Mouse (Mus musculus): ENCODE results near the gene Olfr616. TPM values are rescaled to one million over a fixed set of nuclear protein-coding genes. Genes with fewer than 3 reads are reported as not detected.

Gene Olfr616
- polyA plus RNA-seq, 1 experiment from 2014 or later, result not detected

Small RNA genes lying within 50 kb of the gene (microRNA-seq; reads per million reads assigned to microRNA genes)
- gene Gm26506, result not detected

Other genes starting within 250 kb of the Olfr616 start
- not detected in 2 replicates for gene Olfr598, start 245.6 kb downstream of the Olfr616 start, polyA plus RNA-seq (2015; fragmentation: Nextera tagmentation; extraction: Ambion mirVana)
- not detected in 2 replicates for gene Olfr599, start 233.2 kb downstream of the Olfr616 start, polyA plus RNA-seq (2015; fragmentation: Nextera tagmentation; extraction: Ambion mirVana)
- gene Olfr600, start 219.5 kb downstream of the Olfr616 start, polyA plus RNA-seq (2015; fragmentation: Nextera tagmentation; extraction: Ambion mirVana), result not detected in 2 replicates
- gene Olfr601, start 206.5 kb downstream of the Olfr616 start, polyA plus RNA-seq (2015; fragmentation: Nextera tagmentation; extraction: Ambion mirVana), result not detected in 2 replicates
- not detected in 2 replicates for gene Olfr603, start 183.0 kb downstream of the Olfr616 start, polyA plus RNA-seq (2015; fragmentation: Nextera tagmentation; extraction: Ambion mirVana)
- gene Usp17lc, start 154.1 kb downstream of the Olfr616 start, polyA plus RNA-seq (2015; fragmentation: Nextera tagmentation; extraction: Ambion mirVana), result not detected in 2 replicates
- not detected in 2 replicates for gene Olfr605, start 123.7 kb downstream of the Olfr616 start, polyA plus RNA-seq (2015; fragmentation: Nextera tagmentation; extraction: Ambion mirVana)
- gene Olfr606, start 120.1 kb downstream of the Olfr616 start, polyA plus RNA-seq (2015; fragmentation: Nextera tagmentation; extraction: Ambion mirVana), result not detected in 2 replicates
- gene Olfr607, start 105.0 kb downstream of the Olfr616 start, polyA plus RNA-seq (2015; fragmentation: Nextera tagmentation; extraction: Ambion mirVana), result not detected in 2 replicates
- gene Olfr608, start 99.3 kb downstream of the Olfr616 start, polyA plus RNA-seq (2015; fragmentation: Nextera tagmentation; extraction: Ambion mirVana), result not detected in 2 replicates
- not detected in 2 replicates for gene Olfr609, start 71.1 kb downstream of the Olfr616 start, polyA plus RNA-seq (2015; fragmentation: Nextera tagmentation; extraction: Ambion mirVana)
- not detected in 2 replicates for gene Olfr610, start 57.0 kb downstream of the Olfr616 start, polyA plus RNA-seq (2015; fragmentation: Nextera tagmentation; extraction: Ambion mirVana)
- gene Olfr611, start 48.3 kb downstream of the Olfr616 start, polyA plus RNA-seq (2015; fragmentation: Nextera tagmentation; extraction: Ambion mirVana), result not detected in 2 replicates
- gene Olfr612, start 26.4 kb downstream of the Olfr616 start, polyA plus RNA-seq (2015; fragmentation: Nextera tagmentation; extraction: Ambion mirVana), result not detected in 2 replicates
- gene Olfr613, start 21.1 kb downstream of the Olfr616 start, polyA plus RNA-seq (2015; fragmentation: Nextera tagmentation; extraction: Ambion mirVana), result not detected in 2 replicates
- gene Olfr615, start 13.1 kb downstream of the Olfr616 start, polyA plus RNA-seq (2015; fragmentation: Nextera tagmentation; extraction: Ambion mirVana), result not detected in 2 replicates
- gene Olfr617, start 3.9 kb upstream of the Olfr616 start, polyA plus RNA-seq (2015; fragmentation: Nextera tagmentation; extraction: Ambion mirVana), result not detected in 2 replicates
- not detected in 2 replicates for gene Olfr618, start 21.0 kb upstream of the Olfr616 start, polyA plus RNA-seq (2015; fragmentation: Nextera tagmentation; extraction: Ambion mirVana)
- not detected in 2 replicates for gene Olfr619, start 31.4 kb upstream of the Olfr616 start, polyA plus RNA-seq (2015; fragmentation: Nextera tagmentation; extraction: Ambion mirVana)
- not detected in 2 replicates for gene Olfr620, start 43.4 kb upstream of the Olfr616 start, polyA plus RNA-seq (2015; fragmentation: Nextera tagmentation; extraction: Ambion mirVana)
- gene Olfr622, start 73.6 kb upstream of the Olfr616 start, polyA plus RNA-seq (2015; fragmentation: Nextera tagmentation; extraction: Ambion mirVana), result not detected in 2 replicates
- gene Olfr623, start 94.6 kb upstream of the Olfr616 start, polyA plus RNA-seq (2015; fragmentation: Nextera tagmentation; extraction: Ambion mirVana), result not detected in 2 replicates
- gene Olfr624, start 102.0 kb upstream of the Olfr616 start, polyA plus RNA-seq (2015; fragmentation: Nextera tagmentation; extraction: Ambion mirVana), result 0.02 TPM in 2 replicates
- not detected in 2 replicates for gene Olfr625-ps1, start 113.6 kb upstream of the Olfr616 start, polyA plus RNA-seq (2015; fragmentation: Nextera tagmentation; extraction: Ambion mirVana)
- gene Olfr243, start 145.5 kb upstream of the Olfr616 start, polyA plus RNA-seq (2015; fragmentation: Nextera tagmentation; extraction: Ambion mirVana), result not detected in 2 replicates
- gene Olfr628, start 161.2 kb upstream of the Olfr616 start, polyA plus RNA-seq (2015; fragmentation: Nextera tagmentation; extraction: Ambion mirVana), result not detected in 2 replicates
- 0.08 TPM in 1 of 2 replicates, not detected in the other for gene Olfr629, start 175.8 kb upstream of the Olfr616 start, polyA plus RNA-seq (2015; fragmentation: Nextera tagmentation; extraction: Ambion mirVana)
- not detected in 2 replicates for gene Olfr630, start 188.2 kb upstream of the Olfr616 start, polyA plus RNA-seq (2015; fragmentation: Nextera tagmentation; extraction: Ambion mirVana)
- not detected in 2 replicates for gene Olfr69, start 202.5 kb upstream of the Olfr616 start, polyA plus RNA-seq (2015; fragmentation: Nextera tagmentation; extraction: Ambion mirVana)
- gene Olfr68, start 210.6 kb upstream of the Olfr616 start, polyA plus RNA-seq (2015; fragmentation: Nextera tagmentation; extraction: Ambion mirVana), result not detected in 2 replicates
- gene Olfr67, start 222.7 kb upstream of the Olfr616 start, polyA plus RNA-seq (2015; fragmentation: Nextera tagmentation; extraction: Ambion mirVana), result not detected in 2 replicates
- 48,050 and 52,773 TPM in 2 replicates for gene Hbb-bt, start 244.9 kb upstream of the Olfr616 start, polyA plus RNA-seq (2015; fragmentation: Nextera tagmentation; extraction: Ambion mirVana)